Comparison of ENCODE assay signal across 8 mouse cellular contexts in the genomic region with DNA sequence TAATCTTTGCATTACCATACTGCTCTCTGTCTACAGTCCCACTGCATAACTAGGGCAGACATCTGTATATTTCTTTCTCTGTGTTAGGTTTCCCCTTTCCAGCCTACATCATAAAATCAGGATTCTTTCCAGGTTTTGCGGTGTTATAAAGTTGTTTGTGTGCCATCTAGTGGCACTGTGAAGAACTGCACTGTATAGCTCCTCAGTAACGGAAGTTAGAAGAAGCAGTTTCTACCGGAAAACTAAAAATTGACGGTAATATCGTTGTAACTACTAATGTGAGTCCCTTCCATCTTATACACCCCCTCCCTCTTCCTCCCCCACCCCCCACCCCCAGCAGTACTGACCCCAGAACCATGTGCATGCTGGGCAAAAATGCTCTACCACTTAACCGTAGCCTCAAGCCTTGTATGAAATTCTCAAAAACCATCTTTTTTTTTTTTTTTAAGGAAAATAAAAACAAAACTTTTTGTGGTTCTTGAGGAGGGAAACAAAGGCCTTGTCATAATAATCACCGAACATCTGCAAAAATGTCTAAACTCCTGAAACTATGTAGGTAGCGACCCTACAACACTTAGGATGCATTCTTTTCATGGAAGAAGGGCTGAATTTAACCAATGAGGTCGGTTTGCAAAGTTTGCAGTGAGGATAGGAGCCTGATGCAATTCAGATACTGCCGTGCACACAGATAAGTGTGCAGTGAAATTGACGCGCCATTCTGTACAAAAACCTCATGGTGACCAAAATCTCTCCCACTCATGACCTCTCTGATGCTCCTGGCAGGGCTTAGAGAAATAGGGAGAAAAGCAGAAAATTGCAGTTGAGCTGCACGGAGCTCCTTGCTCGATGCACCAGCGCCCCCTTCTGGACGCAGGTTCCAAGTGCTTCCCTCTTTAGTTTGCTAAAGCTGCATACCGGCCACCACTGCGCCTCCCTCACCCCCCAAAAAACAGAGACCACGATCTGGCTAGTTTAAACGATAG. TPM values are rescaled to one million over a fixed set of nuclear protein-coding genes. Genes with fewer than 3 reads are reported as not detected.
A peak's percentile ranks its signal among the peaks of the same experiment; 100 is the strongest.
DNase-seq lines count a peak whose midpoint lies in the region; ATAC-seq and TF ChIP-seq lines count a peak whose summit lies in the region.

No protein-coding gene starts in this region.

- H3K36me3 ChIP-seq in embryonic facial prominence, embryonic 11.5 days (replicated peaks; ENCODE audit: control insufficient read depth, insufficient read depth, low read depth, low read length), result no peaks in the 10 kb centered on the region
- H3K36me3 ChIP-seq in kidney, adult 2 months (ENCODE audit: control insufficient read depth, insufficient read depth, low read length), result no peaks in the 10 kb centered on the region
- peaks cover 7% of the 10 kb centered on the region; the same call in 1 of the 2 replicates for H3K36me3 ChIP-seq in limb, embryonic 15.5 days
- peaks cover 7% of the 10 kb centered on the region for H3K36me3 ChIP-seq in midbrain, postnatal 0 days (ENCODE audit: insufficient read depth, low read length)

- TF ChIP-seq CTCF in kidney, adult 2 months (conservative IDR thresholded peaks at IDR 0.05; ENCODE audit: insufficient read depth, insufficient read length, low read depth, low read length), result peak; percentile 93
- TF ChIP-seq CTCF in midbrain, postnatal 0 days (IDR thresholded peaks at IDR 0.05), result peak; percentile 90

- no peak overlapping the region for H3K27ac ChIP-seq in embryonic facial prominence, embryonic 11.5 days (replicated peaks; ENCODE audit: low read depth, low read length)
- no peak overlapping the region; the same call in 1 of the 2 replicates for H3K27ac ChIP-seq in kidney, adult 2 months (ENCODE audit: insufficient read depth, low read depth, low read length)
- no peak overlapping the region for H3K27ac ChIP-seq in limb, embryonic 15.5 days
- H3K27ac ChIP-seq in midbrain, postnatal 0 days (ENCODE audit: low read depth, low read length), result no peak overlapping the region

- no peaks in the 10 kb centered on the region for H3K9me3 ChIP-seq in embryonic facial prominence, embryonic 11.5 days (replicated peaks; ENCODE audit: control insufficient read depth, low read length)
- no peaks in the 10 kb centered on the region for H3K9me3 ChIP-seq in limb, embryonic 15.5 days
- H3K9me3 ChIP-seq in midbrain, postnatal 0 days (ENCODE audit: low read length), result no peaks in the 10 kb centered on the region

- 5% methylated on average over 20 of the region's 20 CpGs for WGBS in embryonic facial prominence, embryonic 11.5 days
- WGBS in kidney, adult 2 months, result 4% methylated on average over 20 of the region's 20 CpGs
- WGBS in limb, embryonic 15.5 days, result 4% methylated on average over 20 of the region's 20 CpGs
- 4% methylated on average over 20 of the region's 20 CpGs for WGBS in midbrain, postnatal 0 days

- H3K4me1 ChIP-seq in embryonic facial prominence, embryonic 11.5 days (ENCODE audit: control insufficient read depth, insufficient read depth, low read length), result no peaks in the 10 kb centered on the region
- H3K4me1 ChIP-seq in kidney, adult 2 months (ENCODE audit: control insufficient read depth, insufficient read depth, low read length), result no peaks in the 10 kb centered on the region; the same call in 1 of the 2 replicates
- H3K4me1 ChIP-seq in limb, embryonic 15.5 days, result no peaks in the 10 kb centered on the region
- no peaks in the 10 kb centered on the region for H3K4me1 ChIP-seq in midbrain, postnatal 0 days (ENCODE audit: insufficient read depth, low read length)

- no peak for TF ChIP-seq POLR2A in kidney, adult 2 months (IDR thresholded peaks at IDR 0.05; ENCODE audit: low read depth, low read length)

- H3K27me3 ChIP-seq in embryonic facial prominence, embryonic 11.5 days (ENCODE audit: control insufficient read depth, insufficient read depth, low read length), result no peaks in the 10 kb centered on the region
- H3K27me3 ChIP-seq in kidney, adult 2 months (replicated peaks; ENCODE audit: control insufficient read depth, insufficient read depth, low read length), result no peaks in the 10 kb centered on the region
- no peaks in the 10 kb centered on the region for H3K27me3 ChIP-seq in limb, embryonic 15.5 days
- H3K27me3 ChIP-seq in midbrain, postnatal 0 days (ENCODE audit: insufficient read depth, low read length), result no peaks in the 10 kb centered on the region

- H3K9ac ChIP-seq in embryonic facial prominence, embryonic 11.5 days (replicated peaks; ENCODE audit: low read length), result no peak overlapping the region
- no peak overlapping the region for H3K9ac ChIP-seq in limb, embryonic 15.5 days
- H3K9ac ChIP-seq in midbrain, postnatal 0 days (replicated peaks; ENCODE audit: low read length, poor library complexity, severe bottlenecking), result no peak overlapping the region

- ATAC-seq in embryonic facial prominence, embryonic 11.5 days (replicated peaks; ENCODE audit: insufficient number of reproducible peaks, low FRiP score, low TSS enrichment, low read depth), result peak; percentile 67
- ATAC-seq in limb, embryonic 15.5 days (ENCODE audit: insufficient number of reproducible peaks, low FRiP score, low TSS enrichment, low read depth), result no peak
- ATAC-seq in midbrain, postnatal 0 days (ENCODE audit: low FRiP score), result peak; percentile 76

- peak overlapping the region; percentile 36 for H3K4me2 ChIP-seq in embryonic facial prominence, embryonic 11.5 days (ENCODE audit: low read depth, low read length)
- H3K4me2 ChIP-seq in limb, embryonic 15.5 days, result peak overlapping the region; percentile 52
- peak overlapping the region; percentile 32 for H3K4me2 ChIP-seq in midbrain, postnatal 0 days (ENCODE audit: low read depth, low read length, poor library complexity, severe bottlenecking)

- DNase-seq in 3134 (ENCODE audit: extremely low read depth, insufficient read length, low spot score), result peak; percentile 54
- DNase-seq in adrenal gland, postnatal 25 days, result peak; percentile 91
- DNase-seq in embryonic facial prominence, embryonic 11.5 days (ENCODE audit: low spot score), result peak; percentile 92
- DNase-seq in heart, adult 18-20 months, result peak; percentile 86 to 94
- peak; percentile 88 for DNase-seq in kidney, adult 2 months
- peak; percentile 87 for DNase-seq in midbrain, postnatal 0 days (ENCODE audit: low spot score)
- peak; percentile 90 to 97 for DNase-seq in spleen, postnatal 10 days (ENCODE audit: low spot score in 2 of 2)

- H3K4me3 ChIP-seq in embryonic facial prominence, embryonic 11.5 days (ENCODE audit: low read depth, low read length), result peak overlapping the region; percentile 22
- peak overlapping the region; percentile 45 for H3K4me3 ChIP-seq in kidney, adult 2 months (ENCODE audit: insufficient read depth, low read depth, low read length)
- peak overlapping the region; percentile 33 for H3K4me3 ChIP-seq in limb, embryonic 15.5 days
- H3K4me3 ChIP-seq in midbrain, postnatal 0 days (ENCODE audit: low read depth, low read length), result no peak overlapping the region

RNA-seq across cellular contexts. Expression of gene Plgrkt, which starts 12.0 kb away (rescaled TPM):
- total RNA-seq in adrenal gland, postnatal 25 days (2021), result 66.1 and 99.7 TPM in 2 replicates
- 58.8 and 65.5 TPM in 2 replicates for polyA plus RNA-seq in embryonic facial prominence, embryonic 11.5 days (2014; fragmentation: Nextera tagmentation; extraction: Ambion mirVana)
- total RNA-seq in heart, adult 18-20 months (2021), result 10 to 100 TPM; 26.8 to 27.8 TPM
- 25.2 and 30.8 TPM in 2 replicates for polyA plus RNA-seq in kidney, adult 2 months (2012; rRNA removed)
- polyA plus RNA-seq in limb, embryonic 15.5 days (2015; fragmentation: Nextera tagmentation; extraction: Ambion mirVana), result 70.3 and 72.3 TPM in 2 replicates
- 25.9 and 26.4 TPM in 2 replicates for total RNA-seq in midbrain, postnatal 0 days (2014; rRNA removed)
- 61.9 and 63.5 TPM in 2 replicates for polyA plus RNA-seq in midbrain, postnatal 0 days (2015; fragmentation: Nextera tagmentation; extraction: Ambion mirVana)

RNA-seq across cellular contexts. Expression of gene Cd274, which starts 12.1 kb away (rescaled TPM):
- total RNA-seq in adrenal gland, postnatal 25 days (2021), result 6.9 and 8.8 TPM in 2 replicates
- polyA plus RNA-seq in embryonic facial prominence, embryonic 11.5 days (2014; fragmentation: Nextera tagmentation; extraction: Ambion mirVana), result 0.20 and 0.25 TPM in 2 replicates
- total RNA-seq in heart, adult 18-20 months (2021), result 1 to 10 TPM; 2.6 to 9.4 TPM
- 2.5 and 4.3 TPM in 2 replicates for polyA plus RNA-seq in kidney, adult 2 months (2012; rRNA removed)
- polyA plus RNA-seq in limb, embryonic 15.5 days (2015; fragmentation: Nextera tagmentation; extraction: Ambion mirVana), result 0.31 and 0.36 TPM in 2 replicates
- total RNA-seq in midbrain, postnatal 0 days (2014; rRNA removed), result 0.22 and 0.66 TPM in 2 replicates
- polyA plus RNA-seq in midbrain, postnatal 0 days (2015; fragmentation: Nextera tagmentation; extraction: Ambion mirVana), result 0.16 and 0.38 TPM in 2 replicates

RNA-seq across cellular contexts. Expression of gene Rln1, which starts 20.7 kb away (rescaled TPM):
- not detected in 2 replicates for total RNA-seq in adrenal gland, postnatal 25 days (2021)
- polyA plus RNA-seq in embryonic facial prominence, embryonic 11.5 days (2014; fragmentation: Nextera tagmentation; extraction: Ambion mirVana), result 0.29 and 0.70 TPM in 2 replicates
- total RNA-seq in heart, adult 18-20 months (2021), result not detected
- 0.11 TPM in 1 of 2 replicates, not detected in the other for polyA plus RNA-seq in kidney, adult 2 months (2012; rRNA removed)
- 0.14 and 0.57 TPM in 2 replicates for polyA plus RNA-seq in limb, embryonic 15.5 days (2015; fragmentation: Nextera tagmentation; extraction: Ambion mirVana)
- total RNA-seq in midbrain, postnatal 0 days (2014; rRNA removed), result 4.5 and 5.8 TPM in 2 replicates
- 6.9 and 7.2 TPM in 2 replicates for polyA plus RNA-seq in midbrain, postnatal 0 days (2015; fragmentation: Nextera tagmentation; extraction: Ambion mirVana)

RNA-seq across cellular contexts. Expression of gene Insl6, which starts 30.0 kb away (rescaled TPM):
- total RNA-seq in adrenal gland, postnatal 25 days (2021), result 0.79 TPM in 1 of 2 replicates, not detected in the other
- polyA plus RNA-seq in embryonic facial prominence, embryonic 11.5 days (2014; fragmentation: Nextera tagmentation; extraction: Ambion mirVana), result 6.7 and 8.1 TPM in 2 replicates
- total RNA-seq in heart, adult 18-20 months (2021), result under 1 TPM; 0.40 to 0.72 TPM
- polyA plus RNA-seq in kidney, adult 2 months (2012; rRNA removed), result 2.6 and 3.1 TPM in 2 replicates
- 3.9 and 5.0 TPM in 2 replicates for polyA plus RNA-seq in limb, embryonic 15.5 days (2015; fragmentation: Nextera tagmentation; extraction: Ambion mirVana)
- total RNA-seq in midbrain, postnatal 0 days (2014; rRNA removed), result 4.6 TPM in 1 of 2 replicates, not detected in the other
- polyA plus RNA-seq in midbrain, postnatal 0 days (2015; fragmentation: Nextera tagmentation; extraction: Ambion mirVana), result 1.5 and 1.8 TPM in 2 replicates

RNA-seq across cellular contexts. Expression of gene Pdcd1lg2, which starts 55.5 kb away (rescaled TPM):
- total RNA-seq in adrenal gland, postnatal 25 days (2021), result not detected in 2 replicates
- polyA plus RNA-seq in embryonic facial prominence, embryonic 11.5 days (2014; fragmentation: Nextera tagmentation; extraction: Ambion mirVana), result 0.13 TPM in 1 of 2 replicates, not detected in the other
- total RNA-seq in heart, adult 18-20 months (2021), result under 1 TPM in 1 of 2 experiments, not detected in 1; 0.15 TPM
- 0.17 TPM in 1 of 2 replicates, not detected in the other for polyA plus RNA-seq in kidney, adult 2 months (2012; rRNA removed)
- not detected in 2 replicates for polyA plus RNA-seq in limb, embryonic 15.5 days (2015; fragmentation: Nextera tagmentation; extraction: Ambion mirVana)
- 0.24 and 0.71 TPM in 2 replicates for total RNA-seq in midbrain, postnatal 0 days (2014; rRNA removed)
- polyA plus RNA-seq in midbrain, postnatal 0 days (2015; fragmentation: Nextera tagmentation; extraction: Ambion mirVana), result 0.15 TPM in 1 of 2 replicates, not detected in the other
